Mouse (Mus musculus): Measurements from ENCODE around the gene Fam122a.

Gene Fam122a

DNA sequence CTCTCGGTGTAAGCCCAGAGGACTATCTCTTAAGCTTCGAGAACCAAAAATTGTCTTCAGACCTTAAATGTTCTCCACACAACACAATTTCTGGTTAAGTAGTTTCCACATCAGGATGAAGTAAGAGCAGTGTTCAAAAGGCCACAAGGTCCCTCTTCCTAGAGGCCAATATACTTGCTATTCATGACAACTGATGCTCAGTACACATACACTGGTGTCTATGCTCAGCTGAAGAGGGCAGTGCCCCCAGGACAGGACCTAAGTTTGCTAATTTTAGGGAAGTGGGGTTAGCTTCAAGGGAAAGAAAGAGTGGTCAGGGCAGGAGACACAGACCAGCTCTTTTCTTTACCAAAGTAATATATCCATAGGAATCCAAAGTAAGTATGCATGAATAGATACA lies 45.8 kb downstream of the Fam122a start:
- DNase-seq (ENCODE audit: low spot score), result no peak

DNA sequence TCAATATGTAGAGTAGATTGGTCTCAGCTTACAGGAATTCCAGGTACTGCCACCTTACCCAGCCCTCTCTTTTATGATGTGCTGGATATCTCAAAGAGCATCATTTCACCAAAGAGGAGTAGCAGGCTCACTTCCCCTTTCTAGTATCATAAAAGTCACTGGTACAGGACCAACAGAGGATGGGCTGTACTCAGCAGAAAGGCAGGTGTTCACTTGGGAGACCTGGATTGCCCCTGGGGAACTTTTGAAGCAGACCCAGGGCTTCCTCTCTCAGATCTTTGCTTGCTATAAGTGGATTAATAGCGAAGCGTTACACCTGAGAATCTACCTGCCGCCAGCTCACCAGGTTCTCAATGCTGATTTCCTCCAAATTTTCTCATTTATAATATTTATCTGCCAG lies 49.1 kb downstream of the Fam122a start:
- no peak for DNase-seq (ENCODE audit: low spot score)

DNA sequence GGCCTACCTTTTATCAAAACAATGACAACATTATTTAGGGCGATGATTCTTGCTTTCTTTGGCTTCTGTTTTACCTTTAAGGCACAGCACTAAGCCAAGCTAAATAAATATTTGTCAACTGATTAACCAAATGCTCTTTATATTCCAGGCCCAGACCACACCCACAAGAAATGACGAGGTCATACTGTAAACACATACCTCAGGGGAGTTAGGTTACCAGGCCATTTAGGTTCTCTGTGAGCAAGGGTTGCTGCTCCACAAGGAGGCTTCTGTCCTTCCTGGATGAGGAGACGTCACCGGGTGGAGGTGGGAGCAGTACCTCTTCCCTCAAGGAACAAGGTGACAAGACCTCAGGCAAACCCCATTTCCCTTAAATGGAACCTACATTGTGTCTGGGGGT lies 49.9 kb downstream of the Fam122a start:
- no peak for DNase-seq (ENCODE audit: low spot score)

DNA sequence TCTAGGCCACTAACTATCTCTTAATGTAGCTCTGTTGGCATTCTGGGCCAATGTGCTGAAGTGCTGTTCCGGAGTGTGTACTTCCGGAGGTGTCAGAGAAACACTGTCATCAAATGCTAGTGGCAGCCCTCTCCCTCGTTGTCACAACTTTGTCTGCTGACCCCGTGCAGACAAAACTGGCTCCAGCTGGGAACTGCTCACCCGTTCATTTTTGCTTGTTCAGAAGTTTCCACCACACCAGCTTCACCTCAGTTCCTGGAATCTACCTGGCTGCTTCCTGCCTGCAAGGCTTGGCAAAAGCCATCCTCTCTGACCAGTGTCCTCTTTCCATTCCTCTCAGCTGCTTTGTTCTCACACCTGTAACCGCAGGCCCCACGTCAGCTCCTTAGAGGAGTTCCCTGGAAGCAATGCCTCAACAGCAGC lies 50.4 kb downstream of the Fam122a start:
- DNase-seq (ENCODE audit: low spot score), result no peak
